Mouse (Mus musculus) myocyte (in vitro differentiated cells): ENCODE measurements around the gene Mettl27. TPM values are rescaled to one million over a fixed set of nuclear protein-coding genes. Genes with fewer than 3 reads are reported as not detected.

Experiments used
- H3K27me3 ChIP-seq: one replicate; pipeline ENCODE4 v1.6.1; 2011; ENCODE audit not compliant: control insufficient read depth, insufficient read depth, insufficient read length
- H3K36me3 ChIP-seq: one replicate; pipeline ENCODE4 v1.6.1; 2011; ENCODE audit not compliant: control insufficient read depth, insufficient read depth
- H3K4me2 ChIP-seq: one replicate; pipeline ENCODE4 v1.6.1; 2011; ENCODE audit warnings: low read depth, control low read depth
- H3K4me3 ChIP-seq: one replicate; pipeline ENCODE4 v1.5.1; 2011; ENCODE audit warnings: mild to moderate bottlenecking, control low read depth, moderate library complexity
- H3K79me2 ChIP-seq: one replicate; pipeline ENCODE4 v1.6.1; 2011; ENCODE audit not compliant: control insufficient read depth, insufficient read depth
- H3ac ChIP-seq: one replicate; pipeline ENCODE4 v1.6.1; 2011; ENCODE audit not compliant: control insufficient read depth, insufficient read length
- CEBPB ChIP-seq: IDR thresholded peaks from 2 replicates; pipeline ENCODE4 v1.6.1; 2011; ENCODE audit warnings: mild to moderate bottlenecking, moderate library complexity; ENCODE audit not compliant: poor library complexity, insufficient read depth, severe bottlenecking
- E2F4 ChIP-seq: IDR thresholded peaks from one replicate; pipeline ENCODE4 v1.6.1; 2011; ENCODE audit warnings: mild to moderate bottlenecking, control low read depth, moderate library complexity; ENCODE audit not compliant: insufficient read depth
- MAX ChIP-seq: IDR thresholded peaks from one replicate; pipeline ENCODE4 v1.6.1; 2011; ENCODE audit warnings: low read depth, mild to moderate bottlenecking, control low read depth
- MYOD1 ChIP-seq, 3 experiments: IDR thresholded peaks; one replicate each; pipeline ENCODE4 v1.6.1; 2011; ENCODE audit warnings: control low read depth in 2 of 3, low read depth in 2 of 3, mild to moderate bottlenecking in 2 of 3, moderate library complexity in 1 of 3; ENCODE audit not compliant: insufficient read length in 2 of 3, control insufficient read depth in 1 of 3
- MYOG ChIP-seq, 3 experiments: IDR thresholded peaks; one replicate each; pipeline ENCODE4 v1.6.1; 2011; ENCODE audit warnings: control low read depth in 2 of 3, low read depth in 2 of 3, mild to moderate bottlenecking in 2 of 3; ENCODE audit not compliant: insufficient read length in 2 of 3, control insufficient read depth in 1 of 3, insufficient read depth in 1 of 3
- POLR2A ChIP-seq: IDR thresholded peaks from one replicate; pipeline ENCODE4 v1.6.1; 2011; ENCODE audit warnings: low read depth, mild to moderate bottlenecking, control low read depth, moderate library complexity; ENCODE audit not compliant: insufficient read length
- POLR2AphosphoS2 ChIP-seq: IDR thresholded peaks from one replicate; pipeline ENCODE4 v1.6.1; 2011; ENCODE audit warnings: low read depth, control low read depth; ENCODE audit not compliant: insufficient read length
- REST ChIP-seq: IDR thresholded peaks from one replicate; pipeline ENCODE4 v1.6.1; 2011; ENCODE audit warnings: mild to moderate bottlenecking, control low read depth, moderate library complexity; ENCODE audit not compliant: insufficient read depth, insufficient read length
- SRF ChIP-seq: IDR thresholded peaks from one replicate; pipeline ENCODE4 v1.6.1; 2011; ENCODE audit warnings: low read depth; ENCODE audit not compliant: control insufficient read depth, insufficient read length
- TCF12 ChIP-seq: IDR thresholded peaks from one replicate; pipeline ENCODE4 v1.6.1; 2011; ENCODE audit warnings: mild to moderate bottlenecking, control low read depth; ENCODE audit not compliant: poor library complexity, insufficient read depth, severe bottlenecking
- TCF3 ChIP-seq: IDR thresholded peaks from one replicate; pipeline ENCODE4 v1.6.1; 2011; ENCODE audit warnings: low read depth, control low read depth; ENCODE audit not compliant: insufficient read length
- USF1 ChIP-seq: IDR thresholded peaks from one replicate; pipeline ENCODE4 v1.6.1; 2011; ENCODE audit warnings: low read depth, mild to moderate bottlenecking, control low read depth, moderate library complexity
- polyA plus RNA-seq: library from polyadenylated mRNA; unstranded; fragments of >200 nt; fragmentation: generic; extraction: Trizol; gene quantifications from one replicate; pipeline ENCODE4 v1.2.1, GENCODE M21; 2012; ENCODE audit warnings: missing spikeins

The Mettl27 gene
- polyA plus RNA-seq, 1 experiment: 9.1 TPM

GRCm38 (mm10) chr5:134891552-134891951, 40.6 kb upstream of the Mettl27 start:
- Histone ChIP-seq H3K27me3 (peaks cover 49% of the 10 kb centered on the region), H3K79me2 (no peaks in the 10 kb centered on the region), H3K4me3 (no peak overlapping the region), H3K36me3 (no peaks in the 10 kb centered on the region), H3ac (no peak overlapping the region), H3K4me2 (no peak overlapping the region)
- TF ChIP-seq USF1 (no peak), MAX (no peak), TCF3 (no peak), MYOD1 (IDR thresholded peaks at IDR 0.05; ENCODE audit: control insufficient read depth in 1 of 3, insufficient read length in 2 of 3, low read depth in 2 of 3) (no peak)

GRCm38 (mm10) chr5:134892717-134893116, 39.5 kb upstream of the Mettl27 start:
- Histone ChIP-seq H3K79me2 (no peaks in the 10 kb centered on the region), H3K27me3 (peaks cover 49% of the 10 kb centered on the region), H3K36me3 (no peaks in the 10 kb centered on the region), H3ac (no peak overlapping the region), H3K4me2 (no peak overlapping the region), H3K4me3 (no peak overlapping the region)
- TF ChIP-seq MYOG (IDR thresholded peaks at IDR 0.05; ENCODE audit: control insufficient read depth in 1 of 3, insufficient read depth in 1 of 3, insufficient read length in 2 of 3, low read depth in 2 of 3) (no peak), SRF (no peak), TCF12 (no peak), E2F4 (no peak), POLR2A (no peak), POLR2AphosphoS2 (no peak), MYOD1 (IDR thresholded peaks at IDR 0.05; ENCODE audit: control insufficient read depth in 1 of 3, insufficient read length in 2 of 3, low read depth in 2 of 3) (no peak), CEBPB (no peak), USF1 (no peak), MAX (no peak), TCF3 (no peak), REST (no peak)

- H3K79me2 ChIP-seq: no peaks in the 10 kb centered on the region
- peaks cover 52% of the 10 kb centered on the region for H3K27me3 ChIP-seq
- H3K4me2 ChIP-seq: no peak overlapping the region
- no peak overlapping the region for H3ac ChIP-seq
- H3K4me3 ChIP-seq: no peak overlapping the region
- TF ChIP-seq E2F4 (no peak), POLR2AphosphoS2 (no peak), REST (no peak), CEBPB (no peak), MYOG (IDR thresholded peaks at IDR 0.05; ENCODE audit: control insufficient read depth in 1 of 3, insufficient read depth in 1 of 3, insufficient read length in 2 of 3, low read depth in 2 of 3) (no peak), SRF (no peak), POLR2A (no peak), TCF3 (no peak)
- H3K36me3 ChIP-seq: no peaks in the 10 kb centered on the region
Measured at GRCm38 (mm10) chr5:134895291-134895690, 36.9 kb upstream of the Mettl27 start.

GRCm38 (mm10) chr5:134896965-134897364, 35.2 kb upstream of the Mettl27 start:
- Histone ChIP-seq H3ac (no peak overlapping the region), H3K27me3 (peaks cover 58% of the 10 kb centered on the region), H3K79me2 (no peaks in the 10 kb centered on the region), H3K4me3 (no peak overlapping the region), H3K4me2 (no peak overlapping the region), H3K36me3 (no peaks in the 10 kb centered on the region)
- no peak for TF ChIP-seq TCF3
- TF ChIP-seq POLR2AphosphoS2: no peak
- no peak for TF ChIP-seq MYOG (IDR thresholded peaks at IDR 0.05; ENCODE audit: control insufficient read depth in 1 of 3, insufficient read depth in 1 of 3, insufficient read length in 2 of 3, low read depth in 2 of 3)
- TF ChIP-seq CEBPB: no peak
- TF ChIP-seq REST: no peak
- no peak for TF ChIP-seq POLR2A

- H3K27me3 ChIP-seq: peaks cover 61% of the 10 kb centered on the region
- no peak for TF ChIP-seq CEBPB
- TF ChIP-seq MYOD1 (IDR thresholded peaks at IDR 0.05; ENCODE audit: control insufficient read depth in 1 of 3, insufficient read length in 2 of 3, low read depth in 2 of 3): no peak
- no peak for TF ChIP-seq MAX
- no peak for TF ChIP-seq POLR2AphosphoS2
- no peak for TF ChIP-seq TCF12
- no peak for TF ChIP-seq TCF3
- TF ChIP-seq MYOG (IDR thresholded peaks at IDR 0.05; ENCODE audit: control insufficient read depth in 1 of 3, insufficient read depth in 1 of 3, insufficient read length in 2 of 3, low read depth in 2 of 3): no peak
- no peak for TF ChIP-seq USF1
- no peak for TF ChIP-seq REST
- no peak for TF ChIP-seq E2F4
Measured at GRCm38 (mm10) chr5:134897596-134897995, 34.6 kb upstream of the Mettl27 start.

More at GRCm38 (mm10) chr5:134897596-134897995, 34.6 kb upstream of the Mettl27 start:
- H3K79me2 ChIP-seq: no peaks in the 10 kb centered on the region
- no peak overlapping the region for H3K4me2 ChIP-seq
- H3K36me3 ChIP-seq: no peaks in the 10 kb centered on the region
- H3ac ChIP-seq: no peak overlapping the region
- no peak overlapping the region for H3K4me3 ChIP-seq
